Mouse (Mus musculus): Measurements from ENCODE around the gene Napa. TPM values are rescaled to one million over a fixed set of nuclear protein-coding genes. Genes with fewer than 3 reads are reported as not detected.
A peak's percentile ranks its signal among the peaks of the same experiment; 100 is the strongest.

Napa gene
- total RNA-seq, 2 experiments from 2014 or later = 309 to 325 TPM

- Histone ChIP-seq H3K27ac (peak overlapping the region; percentile 90), H3K4me3 (no peak overlapping the region)
- no peak for DNase-seq (ENCODE audit: low spot score in 2 of 2)
- no peak for TF ChIP-seq CTCF (conservative IDR thresholded peaks at IDR 0.05)
These were observed 52.2 kb downstream of the Napa start for GRCm38 (mm10) chr7:16150191-16151145.

GRCm38 (mm10) chr7:16153522-16153921 is 55.3 kb downstream of the Napa start:
- peak; percentile 90 for TF ChIP-seq CTCF (conservative IDR thresholded peaks at IDR 0.05)
- peak; percentile 71 to 74 for DNase-seq (ENCODE audit: low spot score in 2 of 2)

GRCm38 (mm10) chr7:16155132-16155872 is 57.0 kb downstream of the Napa start:
- H3K4me3 ChIP-seq = no peak overlapping the region
- no peak for TF ChIP-seq CTCF (conservative IDR thresholded peaks at IDR 0.05)
- no peak for DNase-seq (ENCODE audit: low spot score in 2 of 2)
- peak overlapping the region; percentile 72 for H3K27ac ChIP-seq

More at GRCm38 (mm10) chr7:16153522-16153921, 55.3 kb downstream of the Napa start:
- Histone ChIP-seq H3K4me3 (no peak overlapping the region), H3K27ac (peak overlapping the region; percentile 43; the same call in 1 of the 2 replicates)

- peak overlapping the region; percentile 68 for H3K27ac ChIP-seq
- no peak for TF ChIP-seq CTCF (conservative IDR thresholded peaks at IDR 0.05)
- no peak overlapping the region for H3K4me3 ChIP-seq
- DNase-seq (ENCODE audit: low spot score in 2 of 2) = no peak
These were observed 58.0 kb downstream of the Napa start for GRCm38 (mm10) chr7:16156105-16156714.

GRCm38 (mm10) chr7:16158735-16159134 is 60.5 kb downstream of the Napa start:
- no peak for TF ChIP-seq CTCF (conservative IDR thresholded peaks at IDR 0.05)
- Histone ChIP-seq H3K4me3 (no peak overlapping the region), H3K27ac (peak overlapping the region; percentile 28; the same call in 1 of the 2 replicates)
- no peak for DNase-seq (ENCODE audit: low spot score in 2 of 2)

DNA sequence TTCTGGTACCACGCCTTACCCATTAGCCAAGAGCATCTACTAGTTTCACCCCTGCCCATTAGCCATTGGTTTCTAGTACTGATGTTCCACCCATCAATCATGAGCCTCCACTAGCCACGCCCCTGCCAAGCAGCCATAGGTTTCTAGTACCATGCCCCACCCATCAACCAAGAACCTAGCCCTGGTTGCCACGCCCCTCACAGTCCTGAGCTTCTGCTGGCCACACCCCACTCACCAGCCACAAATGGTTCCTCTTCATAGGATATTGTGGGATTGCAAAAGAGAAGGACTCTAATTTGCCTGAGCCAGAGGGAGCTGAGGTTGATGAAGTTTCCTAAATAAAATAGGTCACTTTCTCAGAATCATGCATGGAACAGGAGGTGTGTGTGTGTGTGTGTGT is 62.4 kb downstream of the Napa start:
- no peak overlapping the region for H3K4me3 ChIP-seq
- DNase-seq (ENCODE audit: low spot score in 2 of 2) = peak in 1 of 2 experiments; percentile 62
- no peak overlapping the region for H3K27ac ChIP-seq
- TF ChIP-seq CTCF (conservative IDR thresholded peaks at IDR 0.05) = no peak

- DNase-seq (ENCODE audit: low spot score in 2 of 2) = no peak
- Histone ChIP-seq H3K27ac (peak overlapping the region; percentile 53; the same call in 1 of the 2 replicates), H3K4me3 (no peak overlapping the region)
- TF ChIP-seq CTCF (conservative IDR thresholded peaks at IDR 0.05) = peak; percentile 61
These were observed 63.0 kb downstream of the Napa start for GRCm38 (mm10) chr7:16161302-16161701.

DNA sequence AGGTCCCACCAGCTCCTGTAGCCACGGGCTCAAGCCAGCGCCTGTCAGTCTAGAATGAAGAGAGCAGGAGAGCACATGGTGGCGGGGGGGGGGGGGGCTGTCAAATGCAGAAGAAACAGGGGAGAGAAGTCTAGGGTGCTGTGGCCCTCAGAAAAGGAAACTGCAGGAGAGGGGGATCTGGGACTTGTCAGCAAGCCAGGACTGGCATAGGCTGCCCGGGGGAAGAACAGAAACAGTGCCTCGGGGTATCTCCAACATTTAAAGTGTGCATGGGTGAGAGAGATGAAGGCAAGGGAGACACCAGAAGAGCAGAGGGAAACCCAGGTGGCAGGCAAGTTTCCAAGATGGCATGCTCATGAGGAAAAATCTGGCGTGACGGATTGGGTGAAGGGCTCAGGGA is 63.8 kb downstream of the Napa start:
- no peak for DNase-seq (ENCODE audit: low spot score in 2 of 2)
- no peak for TF ChIP-seq CTCF (conservative IDR thresholded peaks at IDR 0.05)
- Histone ChIP-seq H3K4me3 (no peak overlapping the region), H3K27ac (peak overlapping the region; percentile 53; the same call in 1 of the 2 replicates)

Other genes starting within 250 kb of the Napa start
- not detected for gene Crx, start 218.5 kb upstream of the Napa start, total RNA-seq (2021)
- gene Crxos, start 215.8 kb upstream of the Napa start, total RNA-seq (2021) = not detected
- 1,000 to 10,000 TPM; 1,462 to 1,494 TPM for gene Selenow, start 176.1 kb upstream of the Napa start, total RNA-seq (2021)
- 100 to 1,000 TPM; 115 to 121 TPM for gene Nop53, start 152.4 kb upstream of the Napa start, total RNA-seq (2021)
- gene Ehd2, start 130.9 kb upstream of the Napa start, total RNA-seq (2021) = 1 to 10 TPM; 6.7 to 7.3 TPM
- gene Bicra, start 50.5 kb upstream of the Napa start, total RNA-seq (2021) = 10 to 100 TPM; 20.8 to 22.8 TPM
- gene Zfp541, start 36.6 kb upstream of the Napa start, total RNA-seq (2021) = 1 to 10 TPM in 1 of 2 experiments, under 1 TPM in 1; 0.59 to 1.1 TPM
- 10 to 100 TPM; 39.4 to 47.0 TPM for gene Kptn, start 21.4 kb downstream of the Napa start, total RNA-seq (2021)
- 100 to 1,000 TPM; 305 to 320 TPM for gene Slc8a2, start 31.4 kb downstream of the Napa start, total RNA-seq (2021)
- 10 to 100 TPM; 37.3 to 38.6 TPM for gene Meis3, start 76.6 kb downstream of the Napa start, total RNA-seq (2021)
- 10 to 100 TPM; 12.3 to 12.4 TPM for gene Dhx34, start 123.6 kb downstream of the Napa start, total RNA-seq (2021)
- under 1 TPM; 0.39 to 0.59 TPM for gene C5ar2, start 145.7 kb downstream of the Napa start, total RNA-seq (2021)
- gene C5ar1, start 161.1 kb downstream of the Napa start, total RNA-seq (2021) = 1 to 10 TPM in 1 of 2 experiments, under 1 TPM in 1; 0.90 to 2.6 TPM
- 10 to 100 TPM; 32.0 to 35.5 TPM for gene Inafm1, start 175.2 kb downstream of the Napa start, total RNA-seq (2021)
- gene Ccdc9, start 188.3 kb downstream of the Napa start, total RNA-seq (2021) = 10 to 100 TPM; 79.7 to 81.0 TPM
- 10 to 100 TPM; 12.5 to 14.9 TPM for gene Bbc3, start 209.9 kb downstream of the Napa start, total RNA-seq (2021)

All from layer of hippocampus, adult 2 months (tissue).